Mouse (Mus musculus): ENCODE measurements at regions not wholly inside any gene's neighbourhood (a gene's known extent, or its start where the extent isn't known, plus 50 kb on each side); places are given as distances from the start of the nearest gene placed in this dataset.
"Not testable (repeated sequence)": the region's sequence is repeated elsewhere in the genome, so short reads cannot be mapped to it uniquely, and the experiment has no call there.

GRCm38 (mm10) chr1:112486046-112486445 lies 621.3 kb upstream of the Dsel start:
- DNase-seq, result not testable (repeated sequence)

- DNase-seq, result peak; percentile 2
Observed at GRCm38 (mm10) chr1:112456047-112456446, 591.3 kb upstream of the Dsel start.

- DNase-seq, result no peak
Observed at GRCm38 (mm10) chr1:112452390-112452789, 587.7 kb upstream of the Dsel start.

- DNase-seq, result no peak
Observed at GRCm38 (mm10) chr1:112451622-112452021, 586.9 kb upstream of the Dsel start.

- no peak for DNase-seq
Observed at GRCm38 (mm10) chr1:112439109-112439508, 574.4 kb upstream of the Dsel start.

- DNase-seq, result no peak
Observed at GRCm38 (mm10) chr1:112416350-112417083, 551.8 kb upstream of the Dsel start.

GRCm38 (mm10) chr1:112388807-112389206 lies 524.1 kb upstream of the Dsel start:
- DNase-seq, result peak; percentile 5

- DNase-seq, result no peak
Observed at GRCm38 (mm10) chr1:112384015-112384414, 519.3 kb upstream of the Dsel start.

- DNase-seq, result no peak
Observed at GRCm38 (mm10) chr1:112379651-112380264, 515.0 kb upstream of the Dsel start.

GRCm38 (mm10) chr1:112378660-112379059 lies 513.9 kb upstream of the Dsel start:
- no peak for DNase-seq

GRCm38 (mm10) chr1:112355816-112356215 lies 491.1 kb upstream of the Dsel start:
- no peak for DNase-seq
